Mouse (Mus musculus): ENCODE data around the gene Rasgrp4.
"Not testable (repeated sequence)": the region's sequence is repeated elsewhere in the genome, so short reads cannot be mapped to it uniquely, and the experiment has no call there.

The Rasgrp4 gene

DNA sequence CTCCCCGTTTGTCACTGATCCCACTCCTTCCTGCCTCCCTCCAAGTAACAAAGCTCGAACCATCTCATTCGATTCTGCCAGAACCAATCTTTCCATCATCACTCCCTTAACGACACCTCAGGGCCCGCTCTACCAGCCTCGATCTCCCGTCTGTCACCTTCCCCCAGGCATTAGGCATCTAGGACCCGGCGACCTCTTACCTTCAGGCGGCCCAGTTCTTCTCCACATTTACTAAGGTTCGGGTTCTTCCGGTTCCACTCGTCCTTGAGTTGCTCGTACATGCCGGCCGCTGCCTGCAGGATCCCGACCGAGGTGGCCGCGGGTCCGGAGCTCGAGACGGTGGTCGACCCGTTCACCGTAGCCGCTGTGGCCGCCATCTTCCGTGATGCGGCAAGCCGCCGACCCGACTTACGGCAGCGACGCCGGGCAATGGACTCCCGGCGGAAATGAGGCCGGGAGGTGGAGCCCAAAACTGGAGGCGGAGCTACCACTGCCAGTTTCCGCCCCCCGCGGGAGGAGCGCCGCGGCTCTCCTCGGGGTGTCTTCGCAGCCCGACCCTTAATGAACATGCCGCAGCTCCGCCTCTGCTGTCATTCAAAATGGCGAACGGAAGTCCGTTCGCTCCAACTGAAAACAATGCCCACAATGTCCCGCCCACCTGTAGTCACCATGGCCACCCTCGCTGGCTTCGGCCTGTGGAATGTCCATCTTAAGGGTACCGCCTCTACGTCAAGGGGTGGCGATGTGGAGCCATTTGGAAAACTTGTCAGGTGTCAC is 45.6 kb downstream of the Rasgrp4 start, which contains the start of gene Psmd8:
Psmd8 (minus strand) TSS at position 625 of the 777 bp plus-strand sequence.
- peak; percentile 98 for DNase-seq

DNA sequence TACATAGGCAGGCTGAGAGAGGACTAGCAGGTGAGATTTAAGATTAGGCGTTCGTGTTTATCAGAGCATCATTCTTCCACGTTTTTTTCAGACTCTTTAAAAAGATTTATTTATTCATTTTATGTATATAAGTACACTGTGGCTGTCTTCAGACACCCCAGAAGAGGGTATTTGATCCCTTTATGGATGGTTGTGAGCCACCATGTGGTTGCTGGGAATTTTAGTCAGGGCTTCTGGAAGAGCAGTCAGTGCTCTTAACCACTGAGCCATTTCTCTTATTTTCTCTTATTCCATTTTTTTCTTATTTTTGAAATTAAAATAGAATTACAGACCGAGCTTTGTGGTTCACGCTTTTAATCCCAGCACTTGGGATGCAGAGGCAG is 46.2 kb downstream of the Rasgrp4 start:
- no peak for DNase-seq

DNA sequence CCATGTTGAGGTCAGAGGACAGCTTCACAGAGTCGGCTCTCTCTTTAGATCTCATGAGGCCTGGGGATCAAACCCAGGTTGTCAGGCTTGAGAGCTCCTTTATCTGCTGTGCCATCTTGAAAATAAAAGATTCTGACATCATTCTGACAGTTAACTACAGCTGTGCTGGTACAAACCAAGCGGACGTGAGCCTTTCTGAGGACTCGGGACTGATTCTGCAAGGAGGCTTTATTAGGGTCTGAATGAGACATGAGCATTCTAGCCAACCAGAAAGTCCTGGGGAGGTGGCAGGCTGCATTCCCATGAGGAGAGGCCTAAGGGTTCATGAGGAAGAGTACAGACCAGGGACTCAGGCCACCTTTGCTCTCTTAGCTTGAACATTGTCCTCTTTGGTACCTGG is 46.7 kb downstream of the Rasgrp4 start:
- not testable (repeated sequence) for DNase-seq

DNA sequence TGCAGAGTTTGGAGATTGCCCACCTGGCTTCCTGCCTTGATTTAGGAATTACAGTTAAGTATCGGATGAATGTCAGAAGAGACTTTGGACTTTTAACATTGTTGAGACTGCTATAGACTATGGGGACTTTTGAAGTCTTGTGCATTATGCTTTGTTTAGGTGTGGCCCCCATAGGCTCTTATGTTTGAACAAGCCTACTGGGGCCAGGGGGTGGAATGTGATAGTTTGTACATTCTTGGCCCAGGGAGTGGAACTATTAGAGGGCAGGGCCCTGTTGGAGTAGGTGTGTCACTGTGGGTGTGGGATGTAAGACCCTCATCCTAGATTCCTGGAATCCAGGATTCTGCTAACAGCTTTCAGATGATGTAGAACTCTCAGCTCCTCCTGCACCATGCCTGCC is 59.6 kb downstream of the Rasgrp4 start:
- not testable (repeated sequence) for DNase-seq

DNA sequence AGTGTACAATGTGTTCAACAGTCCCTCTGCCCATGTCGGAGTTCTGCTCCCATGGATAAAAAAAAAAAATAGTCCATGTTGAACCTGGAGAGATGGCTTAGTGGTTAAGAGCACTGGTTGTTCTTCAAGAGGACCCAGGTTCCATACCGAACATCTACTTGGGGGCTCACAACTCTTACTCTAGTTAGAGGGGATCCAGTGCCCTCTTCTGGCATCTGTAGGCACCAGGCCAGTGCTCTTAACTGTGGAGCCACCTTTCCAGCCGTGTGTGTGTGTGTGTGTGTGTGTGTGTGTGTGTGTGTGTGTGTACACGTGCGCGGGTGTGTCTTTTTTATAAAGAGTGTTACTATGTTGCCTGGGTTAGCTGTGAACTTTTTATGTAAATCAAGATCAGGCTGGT is 67.9 kb downstream of the Rasgrp4 start:
- DNase-seq = no peak

Measured in layer of hippocampus, adult 9-11 months (tissue).